Mouse (Mus musculus) midbrain, embryonic 10.5 days (tissue): ENCODE results near the gene Lsm14b. TPM values are rescaled to one million over a fixed set of nuclear protein-coding genes. Genes with fewer than 3 reads are reported as not detected.

Experiments
- DNase-seq: peaks from one replicate; pipeline ENCODE4 v3.0.0-alpha.2; 2017; ENCODE audit warnings: low spot score
- H3K27ac ChIP-seq: fragments of 300-500 bp; sonication (generic); replicated peaks from 2 replicates; pipeline ENCODE4 v1.5.1; 2016; ENCODE audit warnings: mild to moderate bottlenecking
- H3K27me3 ChIP-seq: fragments of 300-500 bp; sonication (generic); 2 replicates; pipeline ENCODE4 v1.6.1; 2016; ENCODE audit warnings: low read depth, mild to moderate bottlenecking; ENCODE audit not compliant: poor library complexity, severe bottlenecking
- H3K36me3 ChIP-seq: fragments of 300-500 bp; sonication (generic); 2 replicates; pipeline ENCODE4 v1.6.1; 2016; ENCODE audit warnings: mild to moderate bottlenecking, moderate library complexity
- H3K4me1 ChIP-seq: fragments of 300-500 bp; sonication (generic); 2 replicates; pipeline ENCODE4 v1.6.1; 2016
- H3K4me3 ChIP-seq: fragments of 300-500 bp; sonication (generic); 2 replicates; pipeline ENCODE4 v1.5.1; 2016; ENCODE audit warnings: mild to moderate bottlenecking, moderate library complexity
- H3K9me3 ChIP-seq: fragments of 300-500 bp; sonication (generic); replicated peaks from 2 replicates; pipeline ENCODE4 v1.6.1; 2016; ENCODE audit warnings: mild to moderate bottlenecking
- WGBS: fragments of 180-500 bp; shearing (Covaris S2); methylation state at CpG from one replicate; pipeline ENCODE4 v1.1.7; 2016; 5-methylcytosine and 5-hydroxymethylcytosine counted together
- polyA plus RNA-seq: library from polyadenylated mRNA; unstranded; fragments of >200 nt; fragmentation: Nextera tagmentation; extraction: Ambion mirVana; gene quantifications from 2 replicates; pipeline ENCODE4 v1.2.1, GENCODE M21; 2016

Gene Lsm14b
- polyA plus RNA-seq, 1 experiment from 2014 or later: 9.4 TPM

DNA sequence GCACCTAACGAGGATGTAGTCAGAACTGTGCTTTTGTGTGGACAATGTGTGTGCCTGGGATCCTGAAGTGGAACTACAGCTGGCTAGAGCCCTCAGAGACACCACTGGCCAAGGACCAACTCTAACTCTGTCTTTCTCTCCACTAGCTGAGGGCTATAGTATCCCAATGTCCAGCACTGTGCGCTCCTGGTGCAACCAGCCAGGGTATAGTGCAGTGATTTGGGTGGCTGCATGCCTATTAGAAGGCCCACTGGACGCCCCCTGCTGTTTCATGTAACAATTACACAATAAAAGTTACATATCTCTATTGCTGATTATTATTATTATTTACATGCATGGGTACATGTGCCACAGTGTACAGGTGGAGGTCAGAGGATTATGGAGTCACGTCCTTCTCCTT is 20.5 kb downstream of the Lsm14b start:
- Histone ChIP-seq H3K27me3 (no peaks in the 10 kb centered on the region), H3K4me1 (peaks cover 37% of the 10 kb centered on the region), H3K27ac (no peak overlapping the region), H3K9me3 (no peaks in the 10 kb centered on the region; the same call in 1 of the 2 replicates), H3K4me3 (no peak overlapping the region; the same call in 1 of the 2 replicates), H3K36me3 (peaks cover 27% of the 10 kb centered on the region)
- no peak for DNase-seq
- 66% methylated on average over 4 of the region's 4 CpGs for WGBS

DNA sequence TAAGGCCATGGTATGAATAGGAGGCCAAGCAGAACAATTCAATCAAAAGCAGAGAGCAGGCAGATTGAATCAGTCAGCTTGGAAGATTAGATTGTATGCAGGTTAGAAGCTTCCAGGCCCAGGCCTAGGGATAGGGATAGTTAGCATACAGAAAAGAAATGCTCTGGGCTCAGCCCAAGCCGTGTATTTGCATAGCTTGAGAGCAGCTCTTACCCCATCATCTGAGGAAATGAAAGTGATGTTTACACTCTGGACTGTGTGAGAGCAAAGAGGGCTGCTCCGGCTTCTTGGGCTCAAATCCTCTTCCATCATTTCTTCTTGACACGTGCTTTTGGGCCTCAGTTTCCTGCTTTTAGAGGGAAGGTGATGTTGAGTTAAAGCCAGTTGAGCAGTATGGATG is 22.8 kb downstream of the Lsm14b start:
- H3K4me1 ChIP-seq: peaks cover 24% of the 10 kb centered on the region
- 86% methylated on average over 3 of the region's 3 CpGs for WGBS
- no peak overlapping the region for H3K4me3 ChIP-seq
- peaks cover 33% of the 10 kb centered on the region for H3K36me3 ChIP-seq
- no peaks in the 10 kb centered on the region; the same call in 1 of the 2 replicates for H3K9me3 ChIP-seq
- H3K27me3 ChIP-seq: no peaks in the 10 kb centered on the region
- H3K27ac ChIP-seq: no peak overlapping the region
- DNase-seq: no peak

- no peak for DNase-seq
- WGBS: 93% methylated on average over 18 of the region's 18 CpGs
- peaks cover 38% of the 10 kb centered on the region for H3K36me3 ChIP-seq
These were observed 23.3 kb downstream of the Lsm14b start for GRCm38 (mm10) chr2:180047980-180048635.

DNA sequence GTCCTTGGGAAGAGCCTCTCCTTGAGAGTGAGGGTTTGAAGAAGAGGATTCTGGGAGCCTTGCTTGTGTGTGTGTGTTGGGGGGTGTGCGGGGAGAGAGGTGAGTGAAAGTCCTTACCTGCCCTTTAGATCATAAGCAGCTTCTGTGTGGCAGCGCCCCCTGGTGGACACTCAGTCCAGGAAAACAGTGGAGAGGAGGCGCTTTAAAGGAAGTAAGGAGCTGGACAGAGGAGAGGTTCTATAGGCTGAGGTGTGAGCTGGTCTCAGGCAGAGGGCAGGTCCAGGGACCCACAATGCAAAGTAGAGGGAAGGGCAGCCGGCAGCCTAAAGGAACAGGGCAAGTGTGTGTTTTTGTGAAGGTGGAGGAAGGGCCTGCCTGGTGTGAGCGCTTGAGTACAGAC is 26.2 kb downstream of the Lsm14b start:
- 30% methylated on average over 5 of the region's 5 CpGs for WGBS
- no peaks in the 10 kb centered on the region; the same call in 1 of the 2 replicates for H3K9me3 ChIP-seq
- peak; percentile 82 for DNase-seq
- H3K27me3 ChIP-seq: no peaks in the 10 kb centered on the region
- H3K36me3 ChIP-seq: peaks cover 65% of the 10 kb centered on the region
- H3K4me1 ChIP-seq: no peaks in the 10 kb centered on the region
- H3K27ac ChIP-seq: peak overlapping the region; percentile 52; the same call in 1 of the 2 replicates
- H3K4me3 ChIP-seq: no peak overlapping the region

More at GRCm38 (mm10) chr2:180047980-180048635, 23.3 kb downstream of the Lsm14b start:
- Histone ChIP-seq H3K9me3 (no peaks in the 10 kb centered on the region; the same call in 1 of the 2 replicates), H3K4me1 (peaks cover 23% of the 10 kb centered on the region), H3K27me3 (no peaks in the 10 kb centered on the region), H3K27ac (no peak overlapping the region), H3K4me3 (no peak overlapping the region)

GRCm38 (mm10) chr2:180051986-180052733 is 27.4 kb downstream of the Lsm14b start:
- Histone ChIP-seq H3K4me1 (no peaks in the 10 kb centered on the region), H3K27me3 (no peaks in the 10 kb centered on the region), H3K36me3 (peaks cover 65% of the 10 kb centered on the region), H3K27ac (0 out of 2 replicates have a peak overlapping the region, but pooled peaks have one; percentile 52), H3K4me3 (no peak overlapping the region), H3K9me3 (no peaks in the 10 kb centered on the region; the same call in 1 of the 2 replicates)
- DNase-seq: no peak
- 91% methylated on average over 14 of the region's 14 CpGs for WGBS

DNA sequence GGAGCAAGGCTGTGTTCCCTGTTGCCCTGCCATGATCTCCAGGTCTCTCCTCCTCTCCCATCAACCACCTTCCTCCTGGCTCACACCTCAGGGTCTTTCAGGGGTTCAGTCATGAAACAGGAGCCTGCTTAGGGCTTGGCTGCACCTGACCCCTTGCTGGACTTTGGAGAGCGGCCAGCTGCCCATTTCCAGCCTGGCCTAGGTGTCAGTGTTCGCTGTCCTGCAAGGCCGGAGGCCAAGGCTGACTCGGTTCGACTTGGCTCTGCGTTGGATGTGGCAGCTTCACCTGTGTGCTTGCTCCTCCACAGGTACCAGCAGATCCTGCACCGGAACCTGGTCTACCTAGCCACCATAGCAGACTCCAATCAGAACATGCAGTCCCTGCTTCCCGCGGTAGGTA is 28.2 kb downstream of the Lsm14b start:
- no peaks in the 10 kb centered on the region for H3K9me3 ChIP-seq
- no peaks in the 10 kb centered on the region for H3K4me1 ChIP-seq
- H3K4me3 ChIP-seq: no peak overlapping the region
- WGBS: 96% methylated on average over 9 of the region's 9 CpGs
- H3K27me3 ChIP-seq: no peaks in the 10 kb centered on the region
- peaks cover 65% of the 10 kb centered on the region for H3K36me3 ChIP-seq
- no peak overlapping the region for H3K27ac ChIP-seq
- DNase-seq: no peak

DNA sequence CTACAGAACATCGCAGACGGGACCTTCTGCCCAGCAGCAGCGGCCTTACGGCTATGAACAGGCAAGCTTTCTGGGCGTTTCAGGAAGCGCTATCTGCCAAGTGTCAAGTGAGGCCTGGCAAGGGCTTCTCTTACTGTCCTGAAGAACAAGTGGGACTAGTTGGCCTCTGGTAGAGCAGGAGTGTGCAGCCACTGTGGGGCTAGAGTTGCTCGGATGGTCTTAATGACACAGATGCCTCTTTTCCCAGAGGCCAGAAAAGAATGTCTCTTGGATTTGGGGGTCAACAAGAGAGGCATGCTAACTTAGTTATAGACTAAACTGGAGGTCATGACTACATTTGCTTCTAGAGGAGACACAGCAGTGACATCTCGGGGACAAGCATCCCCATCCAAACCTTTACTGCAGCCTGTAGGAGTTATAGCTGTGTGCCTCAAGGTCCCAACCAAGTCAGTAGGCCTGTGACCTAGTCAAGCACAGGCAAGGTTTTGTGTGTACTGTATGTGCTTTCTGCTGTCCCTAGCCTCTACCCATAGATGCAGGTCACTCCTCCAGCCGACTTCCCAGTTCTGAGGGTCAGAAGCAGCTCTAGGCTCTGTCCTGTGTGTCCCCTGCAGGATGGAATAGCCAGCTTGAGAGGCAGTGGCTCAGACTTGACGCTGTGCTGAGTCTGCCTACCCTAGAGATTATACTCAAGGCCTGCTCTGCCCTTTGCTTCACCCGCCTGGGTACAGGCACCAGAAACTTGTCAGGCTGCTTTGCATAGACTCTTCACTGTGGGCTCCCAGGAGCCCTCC is 38.7 kb downstream of the Lsm14b start:
- Histone ChIP-seq H3K4me1 (no peaks in the 10 kb centered on the region), H3K36me3 (peaks cover 86% of the 10 kb centered on the region), H3K27ac (no peak overlapping the region), H3K27me3 (no peaks in the 10 kb centered on the region), H3K9me3 (peaks cover 20% of the 10 kb centered on the region), H3K4me3 (no peak overlapping the region)
- 96% methylated on average over 11 of the region's 11 CpGs for WGBS
- DNase-seq: no peak

GRCm38 (mm10) chr2:180069770-180070480 is 45.1 kb downstream of the Lsm14b start:
- no peaks in the 10 kb centered on the region for H3K27me3 ChIP-seq
- H3K4me3 ChIP-seq: peak overlapping the region; percentile 77
- 38% methylated on average over 20 of the region's 20 CpGs for WGBS
- peaks cover 10% of the 10 kb centered on the region for H3K9me3 ChIP-seq
- DNase-seq: no peak
- peak overlapping the region; percentile 90 for H3K27ac ChIP-seq
- H3K36me3 ChIP-seq: peaks cover 44% of the 10 kb centered on the region
- peaks cover 18% of the 10 kb centered on the region for H3K4me1 ChIP-seq

DNA sequence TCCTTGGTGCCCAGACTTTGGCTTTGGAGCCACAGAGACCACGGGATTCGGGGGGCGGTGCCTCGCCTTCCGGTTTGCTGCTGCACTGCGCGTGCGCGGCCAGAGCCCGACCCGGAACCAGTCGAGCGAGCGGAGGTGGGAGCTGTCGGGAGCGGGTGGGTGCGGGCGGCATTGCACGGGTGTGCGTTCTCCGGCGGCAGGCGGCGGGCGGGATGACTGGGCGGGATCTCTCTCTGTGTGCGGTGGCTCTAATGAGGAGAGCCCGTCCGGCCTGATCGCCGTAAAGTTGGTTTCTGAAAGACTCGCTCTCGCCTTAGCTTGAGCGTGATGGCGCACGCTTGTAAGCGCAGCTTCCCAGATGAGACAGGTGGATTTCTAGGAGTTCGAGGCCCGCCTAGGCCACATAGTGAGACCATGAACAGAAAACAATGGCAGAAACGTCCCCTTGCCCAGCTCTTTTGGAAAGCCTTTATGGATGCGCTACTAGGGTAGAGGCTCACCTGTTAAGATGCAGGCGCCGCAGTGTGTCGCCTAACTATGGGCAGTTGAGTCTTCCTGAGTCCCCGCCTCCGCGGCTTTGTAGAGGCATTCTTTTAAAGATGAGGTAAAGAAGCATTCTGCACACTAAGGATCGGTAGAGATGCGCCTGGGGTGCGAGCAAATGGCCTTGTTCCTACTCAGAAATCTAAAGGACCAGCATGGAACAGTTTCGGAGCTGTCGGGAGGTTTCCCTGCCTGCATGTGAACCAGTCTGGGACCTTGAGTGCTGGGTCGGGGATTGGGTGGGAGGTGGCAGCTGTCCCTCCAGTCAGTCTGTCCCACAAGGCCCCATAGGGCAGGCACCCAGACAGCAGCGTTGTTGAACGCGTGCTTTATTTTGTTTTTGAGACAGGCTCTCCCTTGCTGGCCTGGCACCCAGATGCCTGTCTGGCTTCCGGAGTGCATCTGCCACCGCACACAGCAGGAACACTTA is 46.0 kb downstream of the Lsm14b start, which contains the start of gene Mtg2:
Gene Mtg2, plus strand, starts transcription at position 108 of the 973 bp plus-strand sequence.
- peaks cover 1% of the 10 kb centered on the region; the same call in 1 of the 2 replicates for H3K9me3 ChIP-seq
- WGBS: 7% methylated on average over 58 of the region's 58 CpGs
- peaks cover 36% of the 10 kb centered on the region for H3K36me3 ChIP-seq
- peak; percentile 95 for DNase-seq
- H3K27me3 ChIP-seq: no peaks in the 10 kb centered on the region
- H3K4me1 ChIP-seq: peaks cover 18% of the 10 kb centered on the region
- H3K4me3 ChIP-seq: peak within 1 kb of the TSS; percentile 77
- H3K27ac ChIP-seq: peak within 1 kb of the TSS; percentile 90

- Histone ChIP-seq H3K9me3 (no peaks in the 10 kb centered on the region), H3K4me3 (peak overlapping the region; percentile 77; the same call in 1 of the 2 replicates), H3K27me3 (no peaks in the 10 kb centered on the region), H3K4me1 (peaks cover 18% of the 10 kb centered on the region), H3K27ac (no peak overlapping the region), H3K36me3 (peaks cover 34% of the 10 kb centered on the region)
- 88% methylated on average over 2 of the region's 2 CpGs for WGBS
- no peak for DNase-seq
These were observed 46.9 kb downstream of the Lsm14b start for GRCm38 (mm10) chr2:180071671-180072070.

GRCm38 (mm10) chr2:180072886-180073285 is 48.1 kb downstream of the Lsm14b start:
- Histone ChIP-seq H3K9me3 (no peaks in the 10 kb centered on the region), H3K4me3 (no peak overlapping the region), H3K27me3 (no peaks in the 10 kb centered on the region), H3K36me3 (peaks cover 34% of the 10 kb centered on the region), H3K4me1 (peaks cover 18% of the 10 kb centered on the region), H3K27ac (no peak overlapping the region)
- no peak for DNase-seq
- 89% methylated on average over 7 of the region's 7 CpGs for WGBS
